Mouse (Mus musculus): ENCODE data around the gene Mcm10. TPM values are rescaled to one million over a fixed set of nuclear protein-coding genes. Genes with fewer than 3 reads are reported as not detected.
"Not testable (repeated sequence)": the region's sequence is repeated elsewhere in the genome, so short reads cannot be mapped to it uniquely, and the experiment has no call there.

The Mcm10 gene
- total RNA-seq, 2 experiments from 2014 or later = 0.88 to 1.8 TPM

- DNase-seq = no peak
- intact Hi-C loops (cut with DNase I) = no loop called here
Measured at GRCm38 (mm10) chr2:4993584-4993983, 19.0 kb downstream of the Mcm10 start.

GRCm38 (mm10) chr2:4988826-4989424, 23.7 kb downstream of the Mcm10 start:
- DNase-seq = no peak
- intact Hi-C loops (cut with DNase I) = no loop called here

- intact Hi-C loops (cut with DNase I) = no loop called here
- DNase-seq = no peak
Measured at GRCm38 (mm10) chr2:4987388-4988180, 25.0 kb downstream of the Mcm10 start.

GRCm38 (mm10) chr2:4986798-4987197, 25.8 kb downstream of the Mcm10 start:
- intact Hi-C loops (cut with DNase I) = no loop called here
- DNase-seq = no peak

GRCm38 (mm10) chr2:4985000-4985399, 27.6 kb downstream of the Mcm10 start:
- intact Hi-C loops (cut with DNase I) = no loop called here
- DNase-seq = no peak

- intact Hi-C loops (cut with DNase I) = no loop called here
- no peak for DNase-seq
Measured at GRCm38 (mm10) chr2:4983987-4984386, 28.6 kb downstream of the Mcm10 start.

GRCm38 (mm10) chr2:4978091-4978490, 34.5 kb downstream of the Mcm10 start:
- DNase-seq = peak in 1 of 2 experiments; percentile 5
- intact Hi-C loops (cut with DNase I) = no loop called here

- no peak for DNase-seq
- intact Hi-C loops (cut with DNase I) = no loop called here
Measured at GRCm38 (mm10) chr2:4975807-4976206, 36.8 kb downstream of the Mcm10 start, which contains the start of gene Ucma. Ucma (plus strand) TSS chr2:4976122.

- intact Hi-C loops (cut with DNase I) = no loop called here
- DNase-seq = no peak
Measured at GRCm38 (mm10) chr2:4969083-4969482, 43.5 kb downstream of the Mcm10 start.

GRCm38 (mm10) chr2:4967806-4968205, 44.8 kb downstream of the Mcm10 start:
- no peak for DNase-seq
- intact Hi-C loops (cut with DNase I) = no loop called here

GRCm38 (mm10) chr2:4958039-4958438, 54.6 kb downstream of the Mcm10 start:
- intact Hi-C loops (cut with DNase I) = no loop called here
- DNase-seq = no peak

GRCm38 (mm10) chr2:4954216-4954760, 58.3 kb downstream of the Mcm10 start:
- DNase-seq = no peak
- intact Hi-C loops (cut with DNase I) = no loop called here

- intact Hi-C loops (cut with DNase I) = no loop called here
- DNase-seq = no peak
Measured at GRCm38 (mm10) chr2:4950986-4951385, 61.6 kb downstream of the Mcm10 start.

- intact Hi-C loops (cut with DNase I) = not testable (repeated sequence)
Measured at GRCm38 (mm10) chr2:4949691-4950090, 62.9 kb downstream of the Mcm10 start.

GRCm38 (mm10) chr2:4940861-4941260, 71.7 kb downstream of the Mcm10 start:
- intact Hi-C loops (cut with DNase I) = no loop called here
- DNase-seq = no peak

More at GRCm38 (mm10) chr2:4949691-4950090, 62.9 kb downstream of the Mcm10 start:
- DNase-seq = not testable (repeated sequence)

Other genes with a start within 250 kb of the Mcm10 start
- gene Sephs1, start 131.2 kb downstream of the Mcm10 start, total RNA-seq (2021) = 10 to 100 TPM; 18.8 to 19.3 TPM
- gene Phyh, start 93.8 kb downstream of the Mcm10 start, total RNA-seq (2021) = 100 to 1,000 TPM; 532 to 534 TPM
- not detected for gene Ucma, start 36.7 kb downstream of the Mcm10 start, total RNA-seq (2021)
- gene Optn, start 51.3 kb upstream of the Mcm10 start, total RNA-seq (2021) = 10 to 100 TPM; 41.8 to 44.0 TPM
- 1 to 10 TPM; 5.2 to 6.0 TPM for gene Ccdc3, start 125.0 kb upstream of the Mcm10 start, total RNA-seq (2021)